Mouse (Mus musculus): Measurements from ENCODE around the gene Pde8b.

GRCm38 (mm10) chr13:95202151-95202758, 47.9 kb downstream of the Pde8b start:
- TF ChIP-seq GATA1 (IDR thresholded peaks at IDR 0.05; ENCODE audit: borderline replicate concordance, low read length) (no peak), FLI1 (IDR thresholded peaks at IDR 0.05; ENCODE audit: low read length) (no peak)

Data from megakaryocyte, embryonic 14.5 days (primary cell).